Mouse (Mus musculus) frontal cortex, postnatal 36 days (tissue): ENCODE results near the gene Gsta1.
"Not testable (repeated sequence)": the region's sequence is repeated elsewhere in the genome, so short reads cannot be mapped to it uniquely, and the experiment has no call there.

Experiments used
- DNase-seq, 2 experiments: peaks; one replicate each; pipeline ENCODE4 v3.0.0; 2022; ENCODE audit warnings: low spot score in 2 of 2

The Gsta1 gene

GRCm38 (mm10) chr9:78230461-78230860, at the start of gene Gsta1:
TSS of gene Gsta1 (plus strand) at chr9:78230656.
- DNase-seq, result not testable (repeated sequence)

- DNase-seq, result not testable (repeated sequence)
Measured at GRCm38 (mm10) chr9:78182474-78182873, 48.0 kb upstream of the Gsta1 start, which contains the start of gene Gsta4. TSS of gene Gsta4 (plus strand) at chr9:78182774.

- no peak for DNase-seq
Measured at GRCm38 (mm10) chr9:78185686-78186085, 44.8 kb upstream of the Gsta1 start.

- no peak for DNase-seq
Measured at GRCm38 (mm10) chr9:78188910-78189309, 41.5 kb upstream of the Gsta1 start.

- peak in 1 of 2 experiments; percentile 4 for DNase-seq
Measured at GRCm38 (mm10) chr9:78190651-78191634, 39.5 kb upstream of the Gsta1 start.

- DNase-seq, result peak; percentile 13 to 34
Measured at GRCm38 (mm10) chr9:78191736-78192135, 38.7 kb upstream of the Gsta1 start.

- peak; percentile 4 to 62 for DNase-seq
Measured at GRCm38 (mm10) chr9:78193902-78194597, 36.4 kb upstream of the Gsta1 start.

GRCm38 (mm10) chr9:78195034-78195433, 35.4 kb upstream of the Gsta1 start:
- DNase-seq, result peak; percentile 45 to 62

GRCm38 (mm10) chr9:78197801-78198200, 32.7 kb upstream of the Gsta1 start:
- DNase-seq, result no peak

- no peak for DNase-seq
Measured at GRCm38 (mm10) chr9:78204194-78204593, 26.3 kb upstream of the Gsta1 start.

- DNase-seq, result no peak
Measured at GRCm38 (mm10) chr9:78208956-78209355, 21.5 kb upstream of the Gsta1 start.

- DNase-seq, result no peak
Measured at GRCm38 (mm10) chr9:78210079-78210478, 20.4 kb upstream of the Gsta1 start.

GRCm38 (mm10) chr9:78210821-78211220, 19.6 kb upstream of the Gsta1 start:
- no peak for DNase-seq

GRCm38 (mm10) chr9:78211521-78211920, 18.9 kb upstream of the Gsta1 start:
- DNase-seq, result no peak

GRCm38 (mm10) chr9:78212341-78213049, 18.0 kb upstream of the Gsta1 start:
- no peak for DNase-seq

- DNase-seq, result no peak
Measured at GRCm38 (mm10) chr9:78217074-78217473, 13.4 kb upstream of the Gsta1 start.

GRCm38 (mm10) chr9:78222616-78223015, 7.8 kb upstream of the Gsta1 start:
- DNase-seq, result no peak

GRCm38 (mm10) chr9:78223221-78223902, 7.1 kb upstream of the Gsta1 start:
- DNase-seq, result no peak

- DNase-seq, result no peak
Measured at GRCm38 (mm10) chr9:78224418-78224817, 6.0 kb upstream of the Gsta1 start.

GRCm38 (mm10) chr9:78225304-78225703, 5.2 kb upstream of the Gsta1 start:
- no peak for DNase-seq

GRCm38 (mm10) chr9:78228122-78228521, 2.3 kb upstream of the Gsta1 start:
- DNase-seq, result no peak
